Mouse (Mus musculus) lung, postnatal 10 days (tissue): ENCODE measurements around the gene Olfr611.
"Not testable (repeated sequence)": the region's sequence is repeated elsewhere in the genome, so short reads cannot be mapped to it uniquely, and the experiment has no call there.

ENCODE experiments used
- DNase-seq: peaks from one replicate; pipeline ENCODE4 v3.0.0; 2021

The Olfr611 gene

GRCm38 (mm10) chr7:103520746-103521145, at the start of gene Olfr611:
Olfr611 (minus strand) TSS chr7:103520846.
- not testable (repeated sequence) for DNase-seq

GRCm38 (mm10) chr7:103569043-103569442, 48.4 kb upstream of the Olfr611 start, which contains the start of gene Olfr616:
Olfr616 (minus strand) TSS chr7:103569143.
- no peak for DNase-seq

- DNase-seq = no peak
These were observed 35.1 kb upstream of the Olfr611 start, which contains the start of gene Olfr615 for GRCm38 (mm10) chr7:103555779-103556178. Olfr615 (plus strand) TSS chr7:103556079.

- DNase-seq = no peak
These were observed 27.1 kb upstream of the Olfr611 start, which contains the start of gene Olfr613 for GRCm38 (mm10) chr7:103547774-103548173. Olfr613 (plus strand) TSS chr7:103548074.

GRCm38 (mm10) chr7:103542617-103543016, 22.0 kb upstream of the Olfr611 start, which contains the start of gene Olfr612:
Olfr612 (minus strand) TSS chr7:103542717.
- not testable (repeated sequence) for DNase-seq

GRCm38 (mm10) chr7:103512022-103512421, 8.6 kb downstream of the Olfr611 start, which contains the start of gene Olfr610:
Olfr610 (minus strand) TSS chr7:103512122.
- DNase-seq = no peak

- no peak for DNase-seq
These were observed 22.7 kb downstream of the Olfr611 start, which contains the start of gene Olfr609 for GRCm38 (mm10) chr7:103497962-103498361. Olfr609 (minus strand) TSS chr7:103498062.

GRCm38 (mm10) chr7:103477106-103477505, 43.5 kb downstream of the Olfr611 start:
- not testable (repeated sequence) for DNase-seq

- no peak for DNase-seq
These were observed 51.1 kb downstream of the Olfr611 start, which contains the start of gene Olfr608 for GRCm38 (mm10) chr7:103469577-103469976. Olfr608 (plus strand) TSS chr7:103469877.
